Mouse (Mus musculus) lung, postnatal 36 days (tissue): ENCODE data around the gene Ror1.
A peak's percentile ranks its signal among the peaks of the same experiment; 100 is the strongest.

Experiments
- DNase-seq: peaks from one replicate; pipeline ENCODE4 v3.0.0; 2022; ENCODE audit warnings: mixed read lengths

The Ror1 gene

DNA sequence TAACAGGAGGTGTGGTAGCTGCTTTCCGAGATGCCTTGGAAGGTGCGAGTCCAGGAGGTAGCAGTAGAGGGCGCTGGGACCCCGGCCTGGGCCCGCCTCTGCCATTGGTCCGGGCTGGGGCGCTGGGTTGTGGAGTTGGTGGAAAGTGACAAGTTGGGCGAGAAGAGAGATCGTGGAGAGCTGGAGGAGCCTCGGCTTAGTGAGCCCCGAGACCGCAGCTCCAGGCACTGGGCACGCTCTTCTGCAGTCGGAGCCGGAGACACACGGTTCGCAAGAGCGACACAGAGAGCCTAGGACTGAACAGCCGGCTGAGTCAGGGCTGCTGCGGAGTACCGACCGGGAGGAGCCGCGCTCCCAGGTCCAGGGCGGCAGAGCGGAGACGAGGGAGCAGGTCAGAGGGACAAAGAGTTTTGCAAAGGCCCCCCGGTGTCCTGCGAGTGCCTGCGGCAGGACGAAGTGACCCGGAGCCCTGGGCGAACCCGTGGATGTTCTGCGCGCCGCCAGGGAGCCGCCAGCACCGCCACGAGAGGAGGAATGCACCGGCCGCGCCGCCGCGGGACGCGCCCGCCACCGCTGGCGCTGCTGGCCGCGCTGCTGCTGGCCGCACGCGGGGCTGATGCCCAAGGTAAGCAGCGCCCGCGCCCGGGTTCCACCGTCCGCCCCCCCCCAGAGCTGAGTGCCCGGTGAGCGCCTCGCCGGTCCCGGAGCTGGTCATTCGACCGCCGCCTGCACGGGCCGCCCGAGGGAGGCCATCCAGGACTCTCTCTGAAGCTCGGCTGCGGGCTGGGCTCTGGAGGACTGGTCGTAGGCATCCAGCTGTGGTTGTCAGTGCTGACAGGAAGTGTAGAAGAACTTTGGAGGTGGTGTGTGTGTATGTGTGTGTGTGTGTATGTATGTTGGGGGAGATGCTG, at the start of gene Ror1:
Gene Ror1 (plus strand): TSS at position 107 of the 911 bp plus-strand sequence.
- peak; percentile 92 for DNase-seq

DNA sequence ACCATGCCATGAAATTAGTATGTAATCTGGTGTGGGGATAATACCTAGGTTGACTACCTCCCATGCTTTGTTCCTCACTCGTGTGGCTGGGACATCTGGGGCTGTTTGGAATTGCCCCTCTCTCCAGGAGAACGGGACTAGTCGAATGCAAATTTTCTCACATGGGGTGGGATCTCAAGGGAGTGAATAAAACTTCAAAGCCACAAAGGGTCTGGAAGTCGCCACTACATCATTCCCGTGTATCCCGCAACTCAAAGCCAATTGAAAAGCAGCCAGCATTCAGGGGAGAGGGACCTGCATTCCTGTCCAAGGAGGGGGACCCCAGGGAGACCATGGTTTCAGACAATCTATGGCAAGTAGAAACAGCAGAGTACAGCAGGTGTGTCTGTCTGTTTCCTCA, 48.5 kb upstream of the Ror1 start:
- no peak for DNase-seq

DNA sequence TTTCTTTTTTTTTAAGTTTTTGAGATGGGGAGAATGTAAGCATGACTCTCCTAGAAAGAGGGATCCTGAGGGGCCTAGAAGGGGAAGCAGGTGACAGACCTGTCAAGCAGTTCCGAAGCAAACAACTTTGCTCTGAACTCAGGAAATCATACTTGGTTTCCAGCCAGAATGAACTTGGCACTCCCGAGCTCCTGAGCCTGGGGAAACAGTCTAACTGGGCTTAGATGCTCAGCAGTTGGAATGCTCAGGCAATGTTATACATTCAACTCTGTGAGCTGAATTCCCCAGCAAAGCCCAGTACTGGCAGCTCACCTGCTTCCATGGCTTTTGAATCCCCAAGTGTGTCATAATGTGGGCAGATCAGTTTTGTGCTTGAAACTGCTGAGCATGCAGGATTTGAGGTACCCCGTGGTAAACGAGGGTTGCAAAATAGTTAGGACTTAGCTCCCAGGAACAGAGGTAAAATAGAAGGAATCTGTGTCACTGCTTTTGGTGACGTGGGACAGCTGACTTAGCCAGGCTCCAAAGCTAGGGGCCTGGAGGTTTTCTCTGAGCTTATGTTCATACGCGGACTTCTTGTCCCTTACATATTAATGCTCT, 47.1 kb upstream of the Ror1 start:
- peak; percentile 46 for DNase-seq

DNA sequence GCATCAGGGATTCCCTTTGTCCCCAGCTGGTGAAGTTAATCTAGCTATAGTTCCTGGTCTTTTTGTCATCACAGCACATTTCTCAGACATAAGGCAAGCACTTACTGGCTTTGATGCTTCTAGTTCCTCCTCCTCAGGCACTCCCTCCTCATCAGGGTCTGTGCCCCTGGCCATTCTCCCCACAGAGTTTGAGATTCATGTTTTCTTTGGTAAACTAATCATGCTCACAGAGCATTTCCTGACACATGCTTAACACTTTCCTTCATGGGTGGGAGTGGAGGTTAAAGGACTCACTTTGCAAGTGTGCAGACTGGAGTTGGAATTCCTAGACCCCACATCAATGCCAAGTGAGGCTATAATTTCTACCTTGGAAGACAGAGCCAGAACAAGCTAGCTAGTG, 43.8 kb upstream of the Ror1 start:
- DNase-seq: no peak

DNA sequence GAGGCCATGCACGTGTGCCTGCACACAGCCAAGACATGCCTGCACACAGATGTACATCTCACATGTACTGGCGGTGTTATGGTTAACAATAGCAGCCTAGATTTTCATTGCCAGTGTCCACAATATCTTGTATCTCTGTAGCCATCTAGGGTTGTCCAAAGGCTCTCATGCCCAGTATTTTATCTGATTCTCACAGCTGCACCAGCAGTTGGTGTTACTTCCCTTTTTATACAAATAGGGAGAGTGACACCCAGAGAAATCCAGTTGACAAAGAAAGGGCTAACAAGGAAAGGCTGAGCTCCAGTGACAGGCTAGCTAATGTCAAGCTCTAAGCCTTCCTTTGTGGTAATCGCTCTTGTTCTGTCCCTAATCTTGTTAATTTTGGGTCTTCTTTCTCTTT, 43.3 kb upstream of the Ror1 start:
- DNase-seq: no peak

DNA sequence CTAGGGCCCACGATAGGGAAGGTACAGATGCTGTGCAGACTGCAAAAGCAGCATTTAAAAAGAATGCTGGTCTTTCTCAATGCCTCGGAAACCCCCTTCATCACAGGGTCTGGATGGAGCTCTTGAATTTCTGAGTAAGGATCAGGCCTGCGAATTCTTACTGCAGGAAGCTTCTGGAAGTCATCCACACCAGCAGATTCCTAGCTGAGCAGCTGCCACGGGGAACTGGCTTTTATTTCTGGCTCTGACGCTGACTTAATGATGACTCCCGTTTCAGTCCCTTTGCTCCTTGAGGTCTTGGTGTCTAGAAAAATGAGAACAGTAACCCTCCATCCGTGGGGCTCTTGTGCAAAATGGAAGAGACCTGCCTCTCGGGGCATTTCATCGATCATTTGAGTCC, 39.5 kb upstream of the Ror1 start:
- DNase-seq: no peak

DNA sequence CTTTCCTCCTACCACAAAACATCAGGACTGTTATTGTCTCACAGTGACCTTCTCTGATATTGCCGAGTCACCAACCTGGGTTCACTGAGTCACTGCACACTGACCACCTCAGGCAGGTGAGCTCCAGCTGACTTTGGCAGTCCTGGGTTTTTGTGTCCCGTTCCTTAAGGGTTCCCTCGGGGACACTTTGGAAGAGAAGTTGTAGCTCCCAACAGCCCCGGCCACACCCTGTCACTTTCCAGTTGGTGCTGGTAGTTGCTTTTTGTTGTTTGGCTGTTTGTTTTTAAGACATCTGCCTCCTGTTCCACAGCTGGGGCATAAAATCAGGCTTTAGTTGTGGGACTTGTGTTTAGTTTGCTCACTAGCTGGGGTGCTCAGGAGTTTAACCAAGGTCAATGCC, 39.1 kb upstream of the Ror1 start:
- no peak for DNase-seq

DNA sequence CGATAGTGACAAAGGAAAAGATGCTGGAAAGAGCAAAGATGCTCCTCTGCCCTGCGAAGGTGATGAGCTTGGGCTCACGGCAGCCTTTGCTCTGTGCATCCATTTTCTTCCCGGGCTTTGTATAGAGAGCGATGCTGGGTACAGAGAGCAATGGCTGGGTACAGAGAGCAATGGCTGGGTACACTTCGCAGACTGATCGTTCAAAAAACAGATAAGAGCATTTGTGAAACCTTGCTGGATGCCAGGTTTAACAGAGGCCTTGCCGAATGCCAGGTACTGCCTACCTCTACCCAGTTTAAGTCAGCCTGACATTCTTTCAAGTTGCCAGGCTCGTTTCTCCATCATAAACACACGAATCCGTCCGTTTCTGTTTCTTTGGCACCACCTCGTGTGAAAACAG, 38.2 kb upstream of the Ror1 start:
- no peak for DNase-seq

DNA sequence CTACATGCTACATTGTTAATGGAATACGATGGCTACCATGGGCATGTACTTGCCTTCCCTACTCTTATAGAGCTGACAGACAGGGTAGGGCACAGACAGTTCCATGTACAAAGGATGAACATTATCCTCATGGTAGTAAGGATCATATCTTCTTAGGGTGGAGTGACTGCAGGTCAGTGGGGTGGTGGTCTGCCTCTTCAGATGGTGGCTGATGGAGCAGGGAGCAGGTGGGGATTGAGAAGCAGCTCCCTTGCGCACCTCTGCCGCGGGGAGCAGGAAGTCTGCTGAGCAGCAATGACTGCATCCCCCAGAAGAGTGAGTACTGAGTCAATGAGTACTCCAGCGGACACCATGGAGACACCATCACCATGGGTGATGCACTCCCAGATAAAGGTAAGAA, 37.0 kb upstream of the Ror1 start:
- DNase-seq: no peak

DNA sequence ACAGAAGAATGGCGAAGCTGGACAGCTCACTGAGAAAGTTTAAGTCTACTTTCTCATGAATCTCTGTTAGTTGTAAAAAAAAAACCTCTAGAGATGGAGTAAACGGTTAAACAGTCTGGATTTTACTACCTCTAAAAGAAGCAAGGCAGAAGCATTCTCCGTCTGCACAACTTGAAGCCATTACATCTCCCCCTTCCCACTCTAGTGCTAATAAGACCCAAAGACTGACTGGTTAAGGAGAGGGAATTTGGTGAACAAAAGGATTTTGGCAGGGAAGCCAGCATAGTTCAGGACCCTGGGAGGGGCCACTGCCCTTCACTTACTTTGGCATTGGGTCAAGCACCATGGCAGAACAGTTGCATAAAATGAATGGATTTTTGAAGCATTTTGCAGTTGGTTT, 35.8 kb upstream of the Ror1 start:
- DNase-seq: no peak

DNA sequence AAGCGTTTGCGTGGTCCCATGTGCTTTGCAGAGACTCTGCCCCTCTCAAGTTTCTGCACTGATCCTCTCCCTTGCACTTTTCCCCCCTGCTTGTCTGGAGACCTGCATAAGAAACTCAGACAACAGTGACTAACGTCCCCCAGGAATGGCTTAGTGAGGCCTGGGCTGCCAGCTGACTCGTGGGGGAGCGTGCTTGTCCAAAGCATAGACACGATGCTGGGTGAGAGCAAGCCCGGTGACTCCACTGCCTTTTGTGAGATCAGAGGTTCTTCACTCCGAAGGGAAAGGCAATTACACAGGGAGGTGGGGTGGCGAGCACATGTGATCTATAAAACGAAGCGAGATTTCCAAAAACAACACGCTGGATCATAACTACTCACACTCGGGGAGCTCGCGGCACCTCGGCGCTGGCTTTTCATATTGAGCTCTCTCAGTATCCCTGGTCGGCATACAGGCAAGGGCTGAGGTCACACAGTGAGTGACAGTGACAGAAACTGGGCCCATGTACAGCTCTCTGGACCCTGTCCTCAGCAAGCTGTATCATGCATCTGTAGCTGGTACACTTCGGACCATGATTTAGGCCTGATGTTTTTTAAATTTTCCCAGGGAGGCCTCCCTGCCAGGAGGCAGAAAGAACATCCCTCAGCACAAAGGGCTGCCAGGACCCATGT, 34.1 kb upstream of the Ror1 start:
- no peak for DNase-seq

DNA sequence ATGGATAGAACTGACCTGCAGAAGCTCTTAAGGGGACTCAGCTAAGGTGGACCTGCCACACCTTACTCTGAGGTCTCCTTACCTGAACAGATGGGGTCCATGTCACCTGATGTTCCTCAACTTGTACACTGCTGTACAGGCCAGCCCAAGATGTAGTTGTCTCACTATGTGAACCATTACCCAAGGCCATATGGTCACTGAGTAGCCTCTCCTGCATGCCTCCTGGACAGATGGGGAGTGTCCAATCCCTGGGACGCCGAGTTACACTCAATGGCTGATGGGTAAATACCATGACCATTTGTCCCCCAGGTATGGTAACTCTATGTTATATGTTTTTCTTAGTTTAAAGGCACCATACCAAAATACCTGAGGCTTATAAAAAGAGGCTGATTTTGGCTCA, 29.9 kb upstream of the Ror1 start:
- DNase-seq: no peak

DNA sequence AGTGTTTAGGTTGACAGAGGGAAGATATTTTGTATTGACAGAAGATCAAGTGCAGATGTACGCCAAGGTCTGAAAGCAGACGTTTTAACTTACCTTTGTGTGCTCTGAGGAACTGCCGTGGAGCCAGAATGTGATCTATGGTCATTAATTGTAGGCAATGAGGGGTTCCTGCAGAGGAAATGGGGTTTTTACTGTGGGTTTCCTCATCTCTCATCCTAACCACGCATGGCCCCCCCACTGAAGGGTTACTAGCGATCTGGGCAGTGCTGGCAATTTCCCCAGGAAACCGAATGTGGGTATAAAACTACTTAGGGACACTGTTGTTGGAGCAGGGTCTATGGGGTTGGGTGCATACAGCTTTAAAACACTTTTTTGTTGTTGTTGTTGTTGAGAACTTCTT, 25.5 kb upstream of the Ror1 start:
- no peak for DNase-seq

DNA sequence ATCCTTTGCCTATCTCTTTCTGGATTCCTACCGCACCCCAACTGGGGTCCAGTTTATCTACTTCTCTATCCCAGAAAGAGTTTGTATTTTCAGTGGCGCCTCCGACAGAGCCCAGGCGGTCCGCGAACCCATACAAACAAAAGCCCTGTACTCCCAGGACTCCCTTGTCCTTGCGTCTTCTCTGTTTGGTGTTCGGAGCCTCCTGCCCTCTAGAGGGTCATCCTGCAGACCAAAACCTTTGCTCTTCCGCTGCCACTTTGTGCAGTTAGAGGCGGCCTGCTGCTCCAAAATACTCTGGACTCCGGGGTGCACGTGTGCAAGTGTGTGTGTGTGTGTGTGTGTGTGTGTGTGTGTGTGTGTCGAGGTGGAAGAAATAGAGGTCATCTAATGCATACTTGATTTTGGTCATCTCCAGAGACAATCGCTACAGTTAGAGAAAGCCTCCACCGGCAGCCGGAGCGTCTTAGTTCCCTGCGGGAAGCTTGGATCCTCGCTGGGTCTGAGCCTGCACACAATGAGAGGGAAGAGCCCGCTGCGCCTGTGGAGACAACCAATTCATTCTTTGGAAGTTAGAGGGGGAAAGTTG, 1.1 kb downstream of the Ror1 start:
- DNase-seq: peak; percentile 15

DNA sequence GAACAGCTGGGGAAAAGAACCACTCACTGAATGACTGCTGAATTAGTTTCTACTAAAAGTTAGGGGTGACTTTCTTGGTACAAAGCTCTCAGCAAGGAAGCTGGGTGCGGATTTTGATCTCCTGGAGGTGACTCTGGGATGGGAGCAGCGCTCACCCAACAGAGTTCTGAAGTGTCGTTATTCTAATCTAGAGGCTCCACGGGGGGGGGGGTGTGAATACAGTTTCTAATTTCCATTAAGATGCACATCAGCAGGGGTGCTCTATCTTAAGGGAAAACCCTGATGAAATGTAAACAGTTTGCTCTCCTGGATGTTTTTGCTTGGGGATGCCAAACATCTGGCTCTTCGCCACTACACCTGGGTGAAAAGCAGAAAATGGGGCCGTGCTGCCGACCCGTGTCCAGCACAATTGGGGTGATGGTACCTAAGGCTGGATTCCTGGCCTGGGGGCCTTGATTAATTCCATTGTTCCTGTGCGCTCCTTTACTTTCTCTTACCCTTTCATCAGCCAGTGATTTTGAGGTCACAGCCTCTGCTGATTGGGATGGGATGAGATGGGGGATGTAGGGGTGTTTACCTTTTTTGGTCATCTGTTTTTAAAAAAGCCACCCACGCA, 1.9 kb downstream of the Ror1 start:
- DNase-seq: no peak

DNA sequence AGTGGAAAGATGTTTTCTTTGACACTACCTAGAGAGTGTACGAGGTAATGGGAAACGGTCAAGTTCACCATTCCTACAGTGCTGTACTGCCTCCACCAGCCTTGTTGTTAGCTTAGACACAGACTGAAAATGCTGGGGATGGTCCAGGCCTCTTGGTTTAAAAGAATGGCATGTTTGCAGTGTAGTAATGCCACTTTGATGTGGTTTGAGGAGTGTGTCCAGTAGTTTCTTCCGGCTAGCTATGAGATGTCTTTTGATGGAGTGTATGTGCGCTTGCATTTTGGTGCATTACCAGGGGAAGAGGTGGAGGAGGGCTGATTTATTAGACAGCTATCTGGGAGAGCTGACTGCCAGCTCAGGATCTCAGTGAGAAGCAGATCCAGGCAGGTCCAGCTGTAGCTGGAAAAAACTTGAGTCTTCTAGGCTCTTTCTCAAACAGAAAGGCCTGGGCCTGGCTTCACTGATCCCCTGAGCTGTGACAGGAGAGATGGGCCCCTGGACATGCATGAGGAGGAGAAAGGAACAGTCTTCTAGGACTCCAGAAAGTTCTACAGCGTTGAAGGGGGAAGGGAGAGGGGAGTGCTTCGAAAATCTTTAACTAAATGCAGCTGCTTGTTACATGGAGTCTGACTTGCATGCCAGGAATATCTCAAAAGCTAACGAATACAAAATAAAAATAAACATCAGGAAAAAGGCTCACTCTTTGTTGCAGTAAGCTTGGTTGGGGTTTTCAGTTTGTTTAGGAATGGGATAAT, 5.7 kb downstream of the Ror1 start:
- DNase-seq: no peak

DNA sequence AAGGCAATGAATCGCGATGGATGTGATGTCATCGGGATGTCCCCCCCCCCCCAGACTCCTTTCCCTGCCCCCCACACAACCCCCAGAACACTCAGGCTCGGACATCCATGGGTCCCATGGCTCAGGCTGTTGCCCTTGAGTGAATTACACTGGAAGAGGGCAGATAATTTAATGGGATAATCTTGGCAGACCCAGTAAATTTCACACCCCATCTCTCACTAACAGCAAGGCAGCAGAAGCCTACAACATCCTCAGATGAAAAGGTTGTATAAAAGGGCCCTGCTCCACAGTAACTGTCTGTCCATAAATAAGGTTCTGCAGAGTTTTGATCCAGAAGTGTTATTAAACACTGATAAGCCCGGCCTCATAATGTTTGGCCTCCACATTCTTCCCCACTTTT, 6.3 kb downstream of the Ror1 start:
- DNase-seq: peak; percentile 43

DNA sequence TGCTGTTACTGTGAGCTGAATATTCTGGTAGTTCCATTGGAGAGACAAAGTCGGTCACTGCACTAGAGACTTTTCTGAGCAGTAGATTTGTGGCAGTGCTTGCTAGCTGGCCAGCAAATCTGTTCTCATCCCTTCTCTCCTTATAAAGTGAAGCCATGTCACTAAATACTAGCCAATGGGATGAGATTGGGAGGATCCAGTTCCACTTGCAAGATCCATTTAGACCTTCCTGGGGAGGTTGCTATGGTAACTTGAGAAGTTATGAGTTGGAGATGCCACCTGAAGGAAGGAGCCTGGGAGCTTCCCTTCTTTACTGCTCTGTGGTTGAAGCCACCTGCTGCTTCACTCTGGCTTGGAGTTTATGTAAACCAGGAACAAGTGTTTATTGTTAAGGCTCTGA, 8.7 kb downstream of the Ror1 start:
- no peak for DNase-seq

DNA sequence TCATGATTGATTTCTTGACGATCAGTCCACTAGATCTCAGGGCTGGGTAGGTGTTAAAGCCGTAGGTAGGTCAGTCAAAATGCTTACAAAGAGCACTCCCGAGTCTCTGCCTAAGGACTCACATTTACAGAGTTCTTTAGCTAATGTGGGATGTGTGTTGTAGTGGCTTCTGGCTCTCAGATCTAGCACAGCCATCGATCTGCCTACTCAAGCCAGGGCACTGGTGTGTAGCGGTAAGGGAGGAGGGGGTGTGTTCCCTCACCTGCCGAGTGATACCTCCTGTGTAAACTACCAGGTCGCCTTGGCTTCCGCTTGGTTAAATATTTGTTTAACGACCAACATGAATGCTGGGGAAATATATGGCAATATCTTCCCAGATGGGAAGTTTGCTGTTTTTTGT, 12.0 kb downstream of the Ror1 start:
- no peak for DNase-seq

DNA sequence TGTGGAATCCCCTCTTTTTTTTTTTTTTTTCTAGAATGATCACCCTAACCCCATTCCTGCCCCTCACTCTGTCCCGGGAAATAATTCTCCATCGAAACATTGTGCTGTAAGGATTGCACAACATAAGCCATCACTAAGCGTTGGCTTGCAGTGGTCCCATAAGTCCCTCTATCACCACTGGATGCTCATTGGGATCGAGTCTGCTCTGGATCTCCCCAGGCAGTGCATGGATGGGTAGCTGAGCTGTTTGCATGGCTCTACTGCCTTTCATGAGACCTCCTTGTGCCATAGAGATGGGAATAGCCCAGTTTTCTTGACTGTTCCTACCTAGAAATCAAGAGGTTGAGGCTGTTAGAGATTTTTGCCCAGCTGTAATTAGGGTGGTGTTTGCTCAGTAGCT, 13.0 kb downstream of the Ror1 start:
- no peak for DNase-seq

DNA sequence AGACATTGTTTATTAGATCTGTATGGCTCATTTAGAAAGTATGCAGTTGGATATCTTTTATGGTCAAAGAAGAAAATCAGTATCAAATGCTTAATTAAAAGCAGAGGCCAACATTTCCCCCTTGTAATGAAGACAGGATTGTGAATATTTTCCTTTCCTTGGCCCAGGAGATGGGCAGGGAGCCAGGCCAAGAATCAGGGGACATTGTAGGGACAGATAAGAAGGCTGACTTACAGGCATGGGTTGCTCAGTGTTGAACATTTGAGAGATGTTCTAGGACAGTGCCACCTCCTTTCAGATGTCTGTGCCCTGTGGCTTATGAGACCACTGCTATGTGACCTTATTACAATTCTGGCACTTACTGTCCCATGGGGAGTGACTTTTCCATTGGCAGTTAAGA, 18.6 kb downstream of the Ror1 start:
- no peak for DNase-seq

DNA sequence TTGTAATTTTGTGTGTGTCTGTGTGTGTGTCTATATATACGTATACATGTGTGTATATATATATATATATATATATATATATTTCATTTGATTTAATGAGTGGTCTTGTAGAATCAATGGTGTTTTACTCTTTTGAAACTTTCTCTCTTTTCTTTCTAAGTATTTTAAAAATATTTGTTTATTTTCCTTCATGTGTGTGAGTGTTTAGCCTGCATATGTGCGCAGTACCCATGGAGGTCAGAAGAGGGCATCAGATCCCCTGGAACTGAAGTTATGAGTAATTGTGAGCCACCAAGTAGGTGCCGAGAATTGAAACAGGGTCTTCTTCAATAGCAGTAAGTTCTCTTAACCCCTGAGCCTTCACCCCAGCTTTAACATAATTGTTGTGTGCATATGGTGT, 20.8 kb downstream of the Ror1 start:
- no peak for DNase-seq

DNA sequence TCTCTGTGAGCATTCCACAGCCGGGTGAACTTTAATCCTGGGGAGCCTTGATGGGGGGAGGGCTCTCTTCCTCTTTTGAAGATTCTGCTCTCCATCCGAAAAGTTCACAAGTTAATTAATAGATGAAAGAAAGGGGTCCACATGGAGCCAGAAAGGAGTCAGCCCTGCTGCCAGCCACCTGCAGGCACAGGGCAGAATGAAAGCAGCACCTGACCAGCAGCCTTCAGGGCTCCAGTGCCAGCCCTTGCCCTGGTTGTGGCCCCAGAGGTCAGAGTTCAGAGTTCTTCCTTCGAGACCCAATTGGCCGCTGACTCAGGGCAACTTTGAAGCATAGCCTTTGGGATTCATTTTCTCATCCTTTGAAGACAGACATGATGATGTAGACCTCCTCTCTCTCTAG, 23.1 kb downstream of the Ror1 start:
- no peak for DNase-seq
